Mouse (Mus musculus) liver, embryonic 14.5 days (tissue): ENCODE results near the gene Cbx7.

ENCODE experiments used
- CTCF ChIP-seq: IDR thresholded peaks from 2 replicates; pipeline ENCODE4 v1.5.1; 2016; ENCODE audit warnings: antibody characterized with exemption, low read depth, control low read depth
- EP300 ChIP-seq: IDR thresholded peaks from 2 replicates; pipeline ENCODE4 v1.6.1; 2016; ENCODE audit warnings: antibody characterized with exemption, low read depth

DNA sequence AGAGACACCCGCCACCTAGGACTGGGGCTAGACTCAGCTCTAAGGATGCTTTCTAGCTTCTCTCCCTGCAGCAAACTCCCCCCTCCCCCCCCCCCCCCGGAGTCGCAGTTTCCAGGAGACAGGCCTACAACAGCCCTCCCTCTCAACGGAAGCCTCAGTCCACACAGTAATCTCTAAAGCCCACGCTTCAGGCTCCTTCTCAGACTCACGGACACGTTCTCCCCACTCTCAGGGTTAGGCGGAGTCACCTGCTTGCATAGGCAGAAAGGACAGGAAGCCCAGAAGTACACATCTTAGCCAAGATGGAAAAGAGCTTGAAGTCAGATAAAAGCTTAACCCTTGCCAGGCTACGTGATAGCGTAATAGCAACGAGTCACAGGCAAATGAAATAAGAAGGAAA lies 14.6 kb upstream of the Cbx7 start:
- TF ChIP-seq CTCF (no peak), EP300 (no peak)
